Mouse (Mus musculus): ENCODE results near the gene Naa80. TPM values are rescaled to one million over a fixed set of nuclear protein-coding genes. Genes with fewer than 3 reads are reported as not detected.

Gene Naa80
- total and polyA plus RNA-seq, 2 experiments: 12.3 to 130 TPM

- Histone ChIP-seq H3K27ac (replicated peaks; ENCODE audit: insufficient read depth, low read depth, low read length) (no peak within 1 kb of the TSS), H3K4me3 (ENCODE audit: insufficient read depth, low read depth, low read length) (peak within 1 kb of the TSS; percentile 58; the same call in 1 of the 2 replicates), H3K79me2 (ENCODE audit: control insufficient read depth, insufficient read depth, low read length) (no peaks in the 10 kb centered on the region), H3K27me3 (ENCODE audit: control insufficient read depth, insufficient read depth, low read length) (no peaks in the 10 kb centered on the region), H3K36me3 (ENCODE audit: control insufficient read depth, insufficient read depth, low read length) (no peaks in the 10 kb centered on the region), H3K9ac (ENCODE audit: low read depth, low read length) (peak within 1 kb of the TSS; percentile 59), H3K4me1 (ENCODE audit: control insufficient read depth, insufficient read depth, low read length) (peaks cover 17% of the 10 kb centered on the region; the same call in 1 of the 2 replicates)
- peak; percentile 72 for DNase-seq (ENCODE audit: extremely low read depth, low read depth, low spot score)
- 5% methylated on average over 63 of the region's 63 CpGs for WGBS
- 0 out of 2 replicates have a peak, but pooled peaks have one; percentile 8 for TF ChIP-seq POLR2A (IDR thresholded peaks at IDR 0.05; ENCODE audit: extremely low read depth, insufficient read depth, low read length)
- TF ChIP-seq CTCF (IDR thresholded peaks at IDR 0.05; ENCODE audit: low read depth, low read length): no peak
Measured at GRCm38 (mm10) chr9:107551117-107551889, 27.4 kb upstream of the Naa80 start, which contains the start of gene Rassf1. Rassf1 (plus strand) TSS chr9:107551555.

GRCm38 (mm10) chr9:107551890-107552355 lies 26.8 kb upstream of the Naa80 start:
- no peaks in the 10 kb centered on the region; the same call in 1 of the 2 replicates for H3K79me2 ChIP-seq (ENCODE audit: control insufficient read depth, insufficient read depth, low read length)
- peak overlapping the region; percentile 58; the same call in 1 of the 2 replicates for H3K4me3 ChIP-seq (ENCODE audit: insufficient read depth, low read depth, low read length)
- H3K4me1 ChIP-seq (ENCODE audit: control insufficient read depth, insufficient read depth, low read length): peaks cover 17% of the 10 kb centered on the region
- DNase-seq (ENCODE audit: extremely low read depth, low read depth, low spot score): no peak
- H3K36me3 ChIP-seq (ENCODE audit: control insufficient read depth, insufficient read depth, low read length): no peaks in the 10 kb centered on the region
- H3K9ac ChIP-seq (ENCODE audit: low read depth, low read length): peak overlapping the region; percentile 59
- TF ChIP-seq POLR2A (IDR thresholded peaks at IDR 0.05; ENCODE audit: extremely low read depth, insufficient read depth, low read length) (no peak), CTCF (IDR thresholded peaks at IDR 0.05; ENCODE audit: low read depth, low read length) (no peak)
- no peaks in the 10 kb centered on the region for H3K27me3 ChIP-seq (ENCODE audit: control insufficient read depth, insufficient read depth, low read length)
- no peak overlapping the region for H3K27ac ChIP-seq (replicated peaks; ENCODE audit: insufficient read depth, low read depth, low read length)
- WGBS: 56% methylated on average over 8 of the region's 8 CpGs

GRCm38 (mm10) chr9:107552690-107553393 lies 25.8 kb upstream of the Naa80 start:
- H3K36me3 ChIP-seq (ENCODE audit: control insufficient read depth, insufficient read depth, low read length): peaks cover 9% of the 10 kb centered on the region
- 71% methylated on average over 5 of the region's 5 CpGs for WGBS
- no peaks in the 10 kb centered on the region; the same call in 1 of the 2 replicates for H3K79me2 ChIP-seq (ENCODE audit: control insufficient read depth, insufficient read depth, low read length)
- TF ChIP-seq CTCF (IDR thresholded peaks at IDR 0.05; ENCODE audit: low read depth, low read length) (no peak), POLR2A (IDR thresholded peaks at IDR 0.05; ENCODE audit: extremely low read depth, insufficient read depth, low read length) (no peak)
- H3K9ac ChIP-seq (ENCODE audit: low read depth, low read length): no peak overlapping the region
- no peak overlapping the region for H3K4me3 ChIP-seq (ENCODE audit: insufficient read depth, low read depth, low read length)
- H3K27me3 ChIP-seq (ENCODE audit: control insufficient read depth, insufficient read depth, low read length): no peaks in the 10 kb centered on the region
- H3K27ac ChIP-seq (replicated peaks; ENCODE audit: insufficient read depth, low read depth, low read length): no peak overlapping the region
- H3K4me1 ChIP-seq (ENCODE audit: control insufficient read depth, insufficient read depth, low read length): peaks cover 17% of the 10 kb centered on the region
- no peak for DNase-seq (ENCODE audit: extremely low read depth, low read depth, low spot score)

GRCm38 (mm10) chr9:107553541-107554318 lies 25.0 kb upstream of the Naa80 start:
- TF ChIP-seq CTCF (IDR thresholded peaks at IDR 0.05; ENCODE audit: low read depth, low read length): no peak
- TF ChIP-seq POLR2A (IDR thresholded peaks at IDR 0.05; ENCODE audit: extremely low read depth, insufficient read depth, low read length): no peak
- H3K4me1 ChIP-seq (ENCODE audit: control insufficient read depth, insufficient read depth, low read length): peaks cover 17% of the 10 kb centered on the region
- H3K79me2 ChIP-seq (ENCODE audit: control insufficient read depth, insufficient read depth, low read length): no peaks in the 10 kb centered on the region; the same call in 1 of the 2 replicates
- peak overlapping the region; percentile 20 for H3K27ac ChIP-seq (replicated peaks; ENCODE audit: insufficient read depth, low read depth, low read length)
- peak overlapping the region; percentile 74 for H3K9ac ChIP-seq (ENCODE audit: low read depth, low read length)
- no peak for DNase-seq (ENCODE audit: extremely low read depth, low read depth, low spot score)
- 14% methylated on average over 37 of the region's 37 CpGs for WGBS
- H3K4me3 ChIP-seq (ENCODE audit: insufficient read depth, low read depth, low read length): peak overlapping the region; percentile 62
- peaks cover 16% of the 10 kb centered on the region for H3K36me3 ChIP-seq (ENCODE audit: control insufficient read depth, insufficient read depth, low read length)
- no peaks in the 10 kb centered on the region for H3K27me3 ChIP-seq (ENCODE audit: control insufficient read depth, insufficient read depth, low read length)

GRCm38 (mm10) chr9:107554319-107554825 lies 24.3 kb upstream of the Naa80 start:
- Histone ChIP-seq H3K27me3 (ENCODE audit: control insufficient read depth, insufficient read depth, low read length) (no peaks in the 10 kb centered on the region), H3K36me3 (ENCODE audit: control insufficient read depth, insufficient read depth, low read length) (peaks cover 22% of the 10 kb centered on the region), H3K9ac (ENCODE audit: low read depth, low read length) (peak overlapping the region; percentile 74), H3K79me2 (ENCODE audit: control insufficient read depth, insufficient read depth, low read length) (no peaks in the 10 kb centered on the region; the same call in 1 of the 2 replicates), H3K4me3 (ENCODE audit: insufficient read depth, low read depth, low read length) (peak overlapping the region; percentile 62), H3K27ac (replicated peaks; ENCODE audit: insufficient read depth, low read depth, low read length) (peak overlapping the region; percentile 62), H3K4me1 (ENCODE audit: control insufficient read depth, insufficient read depth, low read length) (peaks cover 17% of the 10 kb centered on the region)
- TF ChIP-seq CTCF (IDR thresholded peaks at IDR 0.05; ENCODE audit: low read depth, low read length) (no peak), POLR2A (IDR thresholded peaks at IDR 0.05; ENCODE audit: extremely low read depth, insufficient read depth, low read length) (peak; percentile 83)
- DNase-seq (ENCODE audit: extremely low read depth, low read depth, low spot score): peak; percentile 91
- WGBS: under 1% methylated on average over 53 of the region's 53 CpGs
